Mouse (Mus musculus) cortical plate, adult 2 months (tissue): ENCODE data around the gene Lpcat2. TPM values are rescaled to one million over a fixed set of nuclear protein-coding genes. Genes with fewer than 3 reads are reported as not detected.
A peak's percentile ranks its signal among the peaks of the same experiment; 100 is the strongest.

Experiments used
- H3K27ac ChIP-seq: fragments of 200-500 bp; 2 replicates; pipeline ENCODE4 v1.5.1; 2012; ENCODE audit warnings: low read length, control low read depth, inconsistent platforms; ENCODE audit not compliant: insufficient read depth
- H3K4me1 ChIP-seq: fragments of 200-500 bp; 2 replicates; pipeline ENCODE4 v1.6.1; 2011; ENCODE audit warnings: low read length; ENCODE audit not compliant: control insufficient read depth, insufficient read depth
- H3K4me3 ChIP-seq: fragments of 200-500 bp; 2 replicates; pipeline ENCODE4 v1.5.1; 2011; ENCODE audit warnings: mild to moderate bottlenecking, low read length, control low read depth; ENCODE audit not compliant: insufficient read depth
- CTCF ChIP-seq: fragments of 200-500 bp; IDR thresholded peaks from 2 replicates; pipeline ENCODE4 v1.5.1; 2011; ENCODE audit warnings: mild to moderate bottlenecking, control low read depth, low read length; ENCODE audit not compliant: insufficient read depth; ENCODE audit errors: extremely low read depth
- POLR2A ChIP-seq: fragments of 200-500 bp; IDR thresholded peaks from 2 replicates; pipeline ENCODE4 v1.6.1; 2011; ENCODE audit warnings: mild to moderate bottlenecking, low read length, control low read depth; ENCODE audit not compliant: insufficient read depth; ENCODE audit errors: extremely low read depth
- polyA plus RNA-seq: library from polyadenylated mRNA; depleted of rRNA; stranded (reverse); fragments of >200 nt; gene quantifications from 2 replicates; pipeline ENCODE4 v1.2.3, GENCODE M21; 2012

Lpcat2 gene
- polyA plus RNA-seq, 1 experiment: 13.7 TPM

DNA sequence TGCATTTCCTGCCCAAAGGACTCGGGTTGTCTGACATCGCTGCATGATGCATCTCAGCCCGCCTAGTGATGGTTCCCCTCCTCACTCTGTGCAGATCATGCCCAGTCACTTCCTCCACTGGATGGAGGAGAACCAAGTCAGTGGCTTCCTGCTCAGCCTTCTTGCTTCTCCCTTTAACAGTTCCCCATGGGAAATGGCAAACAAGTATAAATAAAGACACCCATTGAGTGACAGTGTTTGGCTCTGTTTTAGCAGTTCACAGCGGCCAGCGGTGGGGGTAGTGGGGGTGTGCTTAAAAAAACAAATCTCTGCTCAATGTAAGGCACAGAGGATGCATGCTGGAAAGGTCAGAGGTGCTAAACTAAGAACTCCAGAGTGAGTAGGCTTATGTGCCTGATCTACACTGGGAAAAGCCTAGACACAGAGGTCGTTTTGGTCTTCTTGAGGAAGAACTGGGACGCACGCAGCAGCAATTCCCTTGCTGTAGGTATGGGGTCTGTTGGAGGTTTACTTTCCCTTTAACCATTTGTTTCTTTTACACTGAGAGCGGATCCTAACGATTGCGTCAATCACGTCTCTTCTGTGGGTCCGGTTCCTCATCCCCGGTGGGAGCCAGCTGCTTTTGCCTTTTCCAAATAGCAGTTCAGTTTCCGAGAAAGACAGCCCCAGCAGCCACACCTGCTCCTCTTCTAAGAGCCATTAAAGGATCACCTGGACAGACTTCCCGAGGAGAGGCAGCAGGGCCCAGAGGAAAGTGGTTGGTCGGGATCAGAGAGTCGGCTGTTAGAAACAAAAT, 1.8 kb upstream of the Lpcat2 start:
- no peak overlapping the region for H3K4me3 ChIP-seq
- no peak overlapping the region for H3K27ac ChIP-seq
- H3K4me1 ChIP-seq: no peaks in the 10 kb centered on the region
- TF ChIP-seq CTCF (no peak), POLR2A (no peak)

GRCm38 (mm10) chr8:92854673-92855072, 466 bp upstream of the Lpcat2 start:
- no peak for TF ChIP-seq POLR2A
- TF ChIP-seq CTCF: no peak
- no peaks in the 10 kb centered on the region for H3K4me1 ChIP-seq
- peak overlapping the region; percentile 63 for H3K27ac ChIP-seq
- peak overlapping the region; percentile 81; the same call in 1 of the 2 replicates for H3K4me3 ChIP-seq

DNA sequence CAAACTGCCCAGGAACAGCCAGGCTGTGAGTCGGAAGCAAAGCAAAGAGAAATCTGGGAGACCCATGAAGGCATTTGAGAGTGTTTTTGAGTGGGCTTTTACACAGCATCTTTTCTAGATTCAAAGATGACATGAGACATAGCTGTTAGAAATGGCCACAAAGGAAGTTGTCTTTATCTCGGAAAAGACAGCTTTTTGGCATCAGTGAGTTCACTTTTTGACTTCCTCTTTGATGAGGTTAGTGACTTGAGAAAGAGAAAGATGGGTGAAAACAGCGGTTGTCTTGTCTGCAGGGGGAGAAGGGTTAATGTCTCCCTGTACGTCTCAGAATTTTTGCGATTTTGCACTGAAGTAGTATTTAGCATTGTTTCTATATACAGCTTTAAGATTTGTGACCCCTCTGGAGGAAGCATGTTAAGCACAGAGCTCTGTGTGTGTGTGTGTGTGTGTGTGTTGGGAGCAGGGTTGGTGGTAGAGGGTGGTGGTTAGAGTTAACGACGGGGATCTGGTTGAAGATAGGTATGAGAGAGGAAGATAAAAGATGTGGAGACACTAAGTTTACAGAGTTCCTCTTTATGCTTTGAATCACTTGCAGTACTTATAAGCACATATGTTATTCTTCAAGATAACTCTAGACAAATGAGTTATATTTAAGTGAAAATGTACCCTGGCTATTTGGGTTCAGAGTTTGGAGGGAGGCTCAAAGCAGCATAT, 1.3 kb downstream of the Lpcat2 start:
- H3K4me3 ChIP-seq: peak overlapping the region; percentile 81
- H3K4me1 ChIP-seq: no peaks in the 10 kb centered on the region
- no peak overlapping the region for H3K27ac ChIP-seq
- TF ChIP-seq POLR2A (no peak), CTCF (no peak)

- H3K27ac ChIP-seq: no peak overlapping the region
- H3K4me3 ChIP-seq: no peak overlapping the region
- H3K4me1 ChIP-seq: no peaks in the 10 kb centered on the region
- no peak for TF ChIP-seq CTCF
- TF ChIP-seq POLR2A: no peak
Observed at GRCm38 (mm10) chr8:92858475-92859182, 3.5 kb downstream of the Lpcat2 start.

GRCm38 (mm10) chr8:92861977-92862376, 6.8 kb downstream of the Lpcat2 start:
- no peak for TF ChIP-seq POLR2A
- TF ChIP-seq CTCF: no peak
- Histone ChIP-seq H3K4me3 (no peak overlapping the region), H3K27ac (no peak overlapping the region), H3K4me1 (no peaks in the 10 kb centered on the region; the same call in 1 of the 2 replicates)

DNA sequence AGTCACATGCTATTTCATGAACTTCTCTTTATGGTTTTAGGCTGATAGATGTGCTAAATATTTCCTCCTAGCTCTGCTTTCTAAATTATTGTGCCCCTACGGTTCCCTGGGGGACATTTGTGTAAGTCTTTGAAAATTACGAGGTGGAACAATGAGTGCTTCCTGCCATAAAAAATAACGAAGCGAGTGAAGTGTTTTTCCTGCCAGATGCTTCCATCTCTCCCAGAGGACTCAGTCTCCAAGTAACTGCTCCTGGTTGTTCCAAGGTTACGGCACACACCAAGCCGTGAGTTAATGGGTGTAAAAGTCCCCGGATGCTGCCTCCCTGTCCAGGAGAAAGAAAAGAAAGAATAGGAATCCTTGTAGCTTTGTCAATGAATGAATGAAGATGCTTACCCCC, 15.1 kb downstream of the Lpcat2 start:
- Histone ChIP-seq H3K4me1 (no peaks in the 10 kb centered on the region; the same call in 1 of the 2 replicates), H3K4me3 (no peak overlapping the region), H3K27ac (no peak overlapping the region)
- TF ChIP-seq CTCF: no peak
- no peak for TF ChIP-seq POLR2A

DNA sequence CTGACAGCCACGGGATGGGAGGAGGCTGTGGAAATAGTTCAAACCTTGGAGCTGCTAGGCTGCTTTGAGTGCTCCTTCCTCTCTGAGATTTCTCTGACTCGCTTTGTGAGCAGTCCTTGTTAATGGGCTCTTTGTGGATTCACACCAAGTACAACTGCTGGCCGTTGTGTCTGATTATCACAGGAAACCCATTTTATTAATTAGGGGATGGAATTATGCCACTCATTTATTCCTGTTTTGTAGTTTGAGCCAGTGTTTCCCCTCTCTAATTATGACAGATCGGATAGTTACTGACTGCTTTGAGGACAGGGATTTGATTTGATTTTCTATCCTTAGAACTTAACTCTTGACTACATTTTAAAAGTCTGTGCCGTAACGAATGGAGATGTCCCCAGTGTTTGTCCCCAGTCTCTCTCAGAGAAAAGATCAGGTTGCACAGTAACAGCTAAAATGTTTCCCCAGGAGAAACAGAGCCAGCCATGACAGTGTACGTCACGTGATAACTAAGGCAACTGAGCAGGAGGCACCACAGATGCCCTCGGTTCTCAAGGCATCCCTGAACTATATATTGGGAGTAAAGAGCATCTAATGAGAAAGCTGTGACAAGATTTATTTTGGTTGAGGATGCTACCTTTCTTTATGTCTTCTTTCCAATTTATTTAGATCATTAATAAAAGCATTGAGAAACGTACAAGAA, 17.1 kb downstream of the Lpcat2 start:
- H3K27ac ChIP-seq: no peak overlapping the region
- H3K4me1 ChIP-seq: no peaks in the 10 kb centered on the region
- TF ChIP-seq CTCF (no peak), POLR2A (no peak)
- no peak overlapping the region for H3K4me3 ChIP-seq

- H3K27ac ChIP-seq: no peak overlapping the region
- H3K4me1 ChIP-seq: no peaks in the 10 kb centered on the region
- TF ChIP-seq CTCF (no peak), POLR2A (no peak)
Observed at GRCm38 (mm10) chr8:92875795-92876194, 20.7 kb downstream of the Lpcat2 start.

DNA sequence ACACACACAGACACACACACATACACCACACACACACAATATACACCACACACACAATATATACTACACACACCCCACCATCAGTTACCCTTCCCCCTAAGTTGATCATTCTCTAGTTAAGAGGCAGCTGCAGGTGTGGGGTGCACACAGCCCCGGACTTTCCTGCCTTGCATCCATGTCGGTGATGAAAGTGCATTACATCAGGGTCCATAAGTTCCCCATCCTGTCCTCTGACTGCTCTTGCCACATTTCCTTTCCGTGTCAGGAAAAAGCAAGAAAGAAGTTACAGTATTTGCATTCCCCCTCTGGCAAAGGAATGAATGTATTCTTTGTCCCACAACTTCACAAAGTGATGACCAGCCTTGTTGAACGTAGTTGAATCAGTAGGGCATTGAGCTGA, 26.1 kb downstream of the Lpcat2 start:
- Histone ChIP-seq H3K4me1 (no peaks in the 10 kb centered on the region), H3K4me3 (no peak overlapping the region), H3K27ac (no peak overlapping the region)
- no peak for TF ChIP-seq CTCF
- TF ChIP-seq POLR2A: no peak

More at GRCm38 (mm10) chr8:92875795-92876194, 20.7 kb downstream of the Lpcat2 start:
- no peak overlapping the region for H3K4me3 ChIP-seq
